Mouse (Mus musculus) erythroblast, embryonic 14.5 days (primary cell): ENCODE measurements around the gene Tob2. TPM values are rescaled to one million over a fixed set of nuclear protein-coding genes. Genes with fewer than 3 reads are reported as not detected.

Source experiments
- H3K27me3 ChIP-seq: 2 replicates; pipeline ENCODE4 v1.6.1; 2012; ENCODE audit warnings: inconsistent platforms; ENCODE audit not compliant: control insufficient read depth
- H3K36me3 ChIP-seq: 2 replicates; pipeline ENCODE4 v1.6.1; 2012; ENCODE audit warnings: mild to moderate bottlenecking, inconsistent platforms; ENCODE audit not compliant: control insufficient read depth
- H3K4me1 ChIP-seq: 2 replicates; pipeline ENCODE4 v1.6.1; 2012; ENCODE audit warnings: inconsistent platforms; ENCODE audit not compliant: control insufficient read depth
- H3K4me3 ChIP-seq: replicated peaks from 2 replicates; pipeline ENCODE3; 2012; ENCODE audit warnings: moderate library complexity, mild to moderate bottlenecking, inconsistent platforms
- H3K9me3 ChIP-seq: 2 replicates; pipeline ENCODE4 v1.6.1; 2012; ENCODE audit warnings: low read length, inconsistent platforms, mixed read lengths; ENCODE audit not compliant: control insufficient read depth
- GATA1 ChIP-seq: IDR thresholded peaks from 2 replicates; pipeline ENCODE4 v1.6.1; 2012; ENCODE audit warnings: low read length, inconsistent platforms, mixed read lengths
- TAL1 ChIP-seq: IDR thresholded peaks from 3 replicates; pipeline ENCODE4 v1.6.1; 2012; ENCODE audit warnings: low read length, inconsistent platforms, mixed read lengths
- polyA plus RNA-seq: library from polyadenylated mRNA; stranded (reverse); fragments of >175 nt; gene quantifications from 2 replicates; pipeline ENCODE4 v1.2.3, GENCODE M21; 2012

The Tob2 gene
- polyA plus RNA-seq, 1 experiment: 2.3 TPM

DNA sequence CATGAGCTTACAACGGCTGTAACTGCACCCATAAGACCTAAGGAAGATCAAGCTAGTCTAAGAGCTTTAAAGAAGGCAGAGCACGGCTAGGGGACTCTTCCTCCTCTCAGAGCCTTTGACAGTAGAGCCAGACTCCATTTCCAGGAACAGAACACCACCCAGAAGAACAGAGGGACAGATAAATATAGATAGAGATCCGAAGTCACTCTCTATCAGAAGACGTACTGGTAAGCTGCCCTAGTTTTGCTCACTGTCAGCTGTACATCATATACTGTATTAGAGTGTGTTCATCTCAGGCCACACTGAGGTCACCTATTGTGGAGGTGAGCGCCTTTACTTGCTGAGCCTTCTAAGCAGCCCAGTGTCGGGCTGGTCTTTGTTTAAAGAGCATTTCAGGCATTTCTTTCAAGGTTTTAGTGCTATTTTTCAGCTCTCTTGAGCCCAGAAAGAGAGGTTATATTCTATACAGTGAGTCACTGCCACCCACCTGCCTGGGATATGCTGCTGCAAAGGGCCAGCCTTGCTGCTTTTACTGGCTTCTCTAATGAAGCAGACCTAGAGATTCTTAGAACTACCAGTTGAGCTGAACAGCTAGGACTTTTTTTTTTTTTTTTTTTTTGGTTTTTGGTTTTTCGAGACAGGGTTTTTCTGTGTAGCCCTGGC, 32.7 kb upstream of the Tob2 start:
- Histone ChIP-seq H3K36me3 (peaks cover 92% of the 10 kb centered on the region), H3K4me3 (peak overlapping the region; percentile 5), H3K9me3 (no peaks in the 10 kb centered on the region), H3K27me3 (no peaks in the 10 kb centered on the region), H3K4me1 (peaks cover 62% of the 10 kb centered on the region)
- TF ChIP-seq GATA1 (no peak), TAL1 (no peak)

DNA sequence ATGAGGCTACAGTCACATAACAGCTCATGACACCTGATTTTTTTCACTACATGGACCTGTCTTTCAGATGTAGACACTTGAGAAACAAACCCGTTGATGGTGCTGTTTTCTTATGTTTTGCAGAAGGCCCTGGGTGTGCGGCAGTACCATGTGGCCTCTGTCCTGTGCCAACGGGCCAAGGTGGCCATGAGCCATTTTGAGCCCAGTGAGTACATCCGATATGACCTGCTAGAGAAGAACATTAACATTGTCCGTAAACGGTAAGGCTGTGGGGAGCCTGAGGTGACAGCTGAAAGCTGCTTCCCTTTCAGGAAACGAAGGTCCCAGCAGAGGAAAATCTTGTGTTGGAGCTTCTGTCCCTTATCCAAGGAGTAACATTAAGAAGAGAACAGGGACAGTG, 30.6 kb upstream of the Tob2 start:
- no peaks in the 10 kb centered on the region for H3K9me3 ChIP-seq
- TF ChIP-seq GATA1 (no peak), TAL1 (no peak)
- H3K27me3 ChIP-seq: no peaks in the 10 kb centered on the region
- no peak overlapping the region for H3K4me3 ChIP-seq
- peaks cover 85% of the 10 kb centered on the region for H3K36me3 ChIP-seq
- H3K4me1 ChIP-seq: peaks cover 60% of the 10 kb centered on the region

DNA sequence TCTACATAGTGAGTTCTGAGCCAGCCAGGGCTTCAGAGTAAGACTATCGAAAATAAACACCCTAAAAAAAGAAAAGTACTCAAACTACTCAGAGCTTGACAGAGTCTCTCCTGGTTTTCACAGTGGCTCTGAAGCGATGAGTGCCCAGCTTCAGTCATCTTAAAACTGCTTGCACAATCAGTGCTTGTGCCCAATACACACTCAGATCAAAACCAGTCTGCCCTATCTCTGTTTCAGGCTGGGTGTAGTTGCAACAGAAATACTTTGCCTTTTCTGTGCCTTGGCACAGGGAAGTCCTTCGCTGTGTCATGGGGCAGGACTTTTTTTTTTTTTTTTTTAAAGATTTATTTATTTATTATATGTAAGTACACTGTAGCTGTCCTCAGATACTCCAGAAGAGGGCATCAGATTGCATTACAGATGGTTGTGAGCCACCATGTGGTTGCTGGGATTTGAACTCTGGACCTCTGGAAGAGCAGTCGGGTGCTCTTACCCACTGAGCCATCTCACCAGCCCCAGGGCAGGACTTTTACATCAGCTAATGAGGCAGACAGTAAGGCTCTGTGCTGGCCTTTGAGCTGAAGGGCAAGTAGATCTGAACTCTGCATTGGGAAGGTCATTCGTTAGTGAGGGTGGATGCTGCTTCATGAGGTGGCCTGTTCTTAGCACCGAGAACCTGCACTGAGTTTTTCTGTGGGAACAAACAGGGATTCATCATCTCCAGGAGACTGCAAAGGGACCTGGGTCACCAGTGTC, 28.4 kb upstream of the Tob2 start:
- H3K36me3 ChIP-seq: peaks cover 82% of the 10 kb centered on the region
- TF ChIP-seq GATA1 (no peak), TAL1 (no peak)
- no peak overlapping the region for H3K4me3 ChIP-seq
- H3K27me3 ChIP-seq: no peaks in the 10 kb centered on the region
- no peaks in the 10 kb centered on the region for H3K9me3 ChIP-seq
- peaks cover 58% of the 10 kb centered on the region for H3K4me1 ChIP-seq

DNA sequence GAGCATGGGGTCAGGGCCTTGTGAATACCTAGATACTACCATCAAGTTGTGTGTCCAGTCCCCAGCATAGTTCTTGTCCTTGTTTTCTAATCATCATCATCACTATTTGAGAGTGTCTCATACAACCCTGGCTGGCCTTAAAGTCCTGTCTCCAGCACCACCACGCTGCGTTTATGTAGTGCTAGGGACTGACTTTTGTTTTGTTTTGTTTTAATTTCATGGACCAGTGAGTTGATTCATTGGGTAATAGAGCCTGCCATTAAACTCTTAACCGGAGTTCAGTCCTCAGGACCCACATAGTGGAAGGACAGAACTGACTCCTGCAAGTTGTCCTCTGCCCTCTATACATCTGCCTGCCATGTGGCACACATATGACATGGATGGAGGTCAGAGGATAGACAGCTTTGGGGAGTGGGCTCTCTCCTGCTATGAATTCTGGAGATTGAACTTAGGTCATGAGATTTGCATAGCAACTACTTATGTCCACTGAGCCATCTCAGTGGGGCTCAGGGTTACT, 26.9 kb upstream of the Tob2 start:
- no peak overlapping the region for H3K4me3 ChIP-seq
- H3K4me1 ChIP-seq: peaks cover 53% of the 10 kb centered on the region
- no peaks in the 10 kb centered on the region for H3K27me3 ChIP-seq
- no peaks in the 10 kb centered on the region for H3K9me3 ChIP-seq
- TF ChIP-seq GATA1 (no peak), TAL1 (no peak)
- peaks cover 80% of the 10 kb centered on the region for H3K36me3 ChIP-seq

DNA sequence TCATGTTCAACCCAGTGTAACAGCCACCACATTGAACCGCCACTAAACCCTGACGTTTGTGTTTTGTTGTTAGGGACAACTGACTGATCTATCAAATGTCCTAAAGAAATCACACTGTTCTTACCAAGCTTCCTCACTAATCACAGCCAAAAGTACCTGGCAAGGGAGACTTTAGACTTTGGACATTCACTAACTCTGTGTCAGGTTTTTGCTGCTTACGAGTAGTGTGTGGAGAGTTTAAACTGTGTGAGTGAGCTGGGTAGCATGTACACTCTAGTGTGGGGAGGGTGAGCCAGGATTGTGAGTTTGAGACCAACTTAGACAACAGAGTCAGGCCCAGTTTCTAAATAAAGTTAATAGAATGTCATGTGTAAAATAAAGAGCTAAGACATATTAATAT, 23.8 kb upstream of the Tob2 start:
- H3K27me3 ChIP-seq: no peaks in the 10 kb centered on the region
- no peak for TF ChIP-seq TAL1
- TF ChIP-seq GATA1: no peak
- H3K4me3 ChIP-seq: no peak overlapping the region
- H3K4me1 ChIP-seq: peaks cover 40% of the 10 kb centered on the region
- H3K36me3 ChIP-seq: peaks cover 60% of the 10 kb centered on the region
- no peaks in the 10 kb centered on the region for H3K9me3 ChIP-seq

DNA sequence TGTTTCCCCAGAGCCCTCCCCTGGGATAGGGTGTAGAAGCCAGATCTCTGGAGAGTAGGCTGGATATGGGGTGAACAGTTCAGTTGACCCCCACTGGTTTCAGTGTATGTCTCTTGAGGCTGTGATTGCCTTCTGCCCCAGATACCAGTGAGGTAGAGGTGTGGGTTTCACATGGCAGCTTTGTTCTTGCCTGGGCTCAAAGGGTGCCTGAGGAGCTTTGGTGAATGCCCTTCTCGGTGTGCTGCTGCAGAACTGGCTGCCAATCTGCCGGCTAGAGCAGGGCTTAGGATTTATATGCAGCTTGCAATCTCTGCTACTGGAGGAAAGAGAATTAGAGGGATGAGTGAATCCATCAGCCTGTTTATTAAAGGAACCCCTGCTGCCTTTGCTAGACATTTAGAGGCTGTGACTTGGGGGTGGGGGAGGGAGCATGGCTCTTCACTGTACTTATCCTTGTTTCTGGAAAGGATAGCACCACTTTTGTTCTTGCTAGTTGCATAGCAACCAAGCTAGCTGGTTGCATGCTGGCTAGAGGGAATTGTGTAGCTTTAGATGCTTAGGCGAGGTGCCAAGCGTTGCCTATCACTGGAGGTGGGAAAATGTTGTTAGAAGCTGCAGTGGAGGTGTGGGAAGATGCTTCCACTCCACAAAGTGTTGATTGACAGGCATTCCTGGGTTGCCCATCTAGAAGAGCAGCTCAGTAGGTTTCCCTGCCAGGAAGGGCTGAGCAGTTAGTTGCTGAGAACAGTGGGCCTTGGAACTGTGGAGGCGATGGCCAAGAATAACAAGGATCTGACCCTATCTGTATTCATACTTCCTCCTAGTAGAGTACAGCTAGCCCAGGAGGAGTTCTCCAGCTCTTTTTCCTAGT, 21.2 kb upstream of the Tob2 start:
- H3K4me3 ChIP-seq: no peak overlapping the region
- peaks cover 47% of the 10 kb centered on the region for H3K4me1 ChIP-seq
- no peaks in the 10 kb centered on the region for H3K27me3 ChIP-seq
- TF ChIP-seq TAL1: no peak
- TF ChIP-seq GATA1: no peak
- no peaks in the 10 kb centered on the region for H3K9me3 ChIP-seq
- H3K36me3 ChIP-seq: peaks cover 52% of the 10 kb centered on the region

DNA sequence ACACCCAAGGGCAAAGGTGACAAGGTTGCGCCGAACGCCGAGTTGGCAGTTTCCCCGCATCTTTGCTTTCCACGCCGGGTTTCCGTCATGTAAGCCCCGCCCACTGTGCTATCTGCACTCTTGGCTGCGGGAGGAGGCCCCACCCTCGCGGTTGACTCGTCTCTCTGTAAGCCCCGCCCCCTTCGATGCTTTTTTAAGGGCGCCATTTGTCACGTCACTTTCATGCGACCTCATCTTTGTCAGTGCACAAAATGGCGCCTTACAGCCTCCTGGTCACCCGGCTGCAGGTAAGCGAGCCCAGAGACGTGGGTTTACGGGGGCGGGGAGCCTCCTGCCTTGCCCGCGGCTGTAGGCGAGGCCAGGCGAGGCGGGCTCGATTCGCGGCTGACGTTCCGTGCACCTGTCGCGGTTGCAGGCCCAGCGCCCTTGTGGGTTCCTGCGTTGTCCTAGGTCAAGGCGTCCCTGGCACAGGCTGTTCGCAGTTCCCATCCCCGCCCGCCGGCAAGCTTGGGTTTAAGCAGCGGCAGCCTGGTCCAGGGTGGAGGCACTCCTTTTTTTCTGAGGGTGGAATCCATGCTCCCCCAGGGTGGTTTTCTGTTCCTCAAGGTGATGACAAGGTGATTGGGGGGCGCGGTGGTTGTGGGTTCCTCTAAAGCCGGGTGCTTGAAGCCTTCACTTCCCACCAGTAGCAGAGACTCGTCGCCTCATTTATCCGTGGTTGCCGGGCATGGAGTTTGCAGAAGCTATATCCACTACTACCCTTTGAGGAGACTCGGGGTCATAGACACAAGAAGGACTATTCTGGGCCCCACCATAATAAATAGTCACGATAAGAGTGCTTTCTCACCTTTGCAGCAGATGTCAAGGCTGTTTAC, 13.9 kb upstream of the Tob2 start, which contains the start of gene Aco2:
TSS of gene Aco2 (plus strand) at position 48 of the 875 bp plus-strand sequence.
- TF ChIP-seq GATA1 (peak; percentile 46), TAL1 (no peak)
- Histone ChIP-seq H3K4me1 (peaks cover 67% of the 10 kb centered on the region), H3K9me3 (no peaks in the 10 kb centered on the region), H3K36me3 (peaks cover 48% of the 10 kb centered on the region), H3K27me3 (no peaks in the 10 kb centered on the region), H3K4me3 (peak within 1 kb of the TSS; percentile 67)

DNA sequence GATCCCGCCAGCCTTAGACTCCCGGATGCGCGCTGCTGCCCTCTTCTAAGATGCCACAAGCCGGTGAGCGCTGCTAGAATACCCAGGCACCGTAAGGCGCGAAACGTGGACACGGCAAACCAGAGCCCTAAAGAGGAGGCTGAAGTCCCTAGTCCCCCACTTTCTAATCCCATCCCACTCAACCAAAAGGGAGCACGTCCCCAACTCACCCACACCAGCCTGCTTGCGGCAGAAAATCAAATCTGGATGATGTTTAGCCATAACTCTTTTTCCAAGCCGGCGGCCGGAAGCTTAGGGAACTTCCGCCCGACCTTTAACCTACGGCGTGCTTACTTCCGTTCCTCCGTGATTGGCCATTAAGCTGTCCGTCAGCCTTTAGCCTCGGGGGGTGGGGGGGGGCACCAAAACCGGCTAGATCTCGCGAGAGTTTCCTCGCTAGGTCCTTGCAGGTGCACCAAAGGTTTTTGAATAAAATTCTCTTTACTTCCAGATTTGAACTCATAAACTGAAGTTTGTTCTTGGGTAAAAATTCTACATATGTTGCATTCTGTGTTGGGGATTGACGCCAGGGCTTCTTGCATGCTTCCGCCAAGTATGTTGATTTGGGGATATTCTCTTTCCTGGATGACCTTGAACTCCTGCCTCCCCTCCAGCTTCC, 13.1 kb upstream of the Tob2 start, which contains the start of gene Phf5a:
TSS of gene Phf5a (minus strand) at position 308 of the 658 bp plus-strand sequence.
- Histone ChIP-seq H3K9me3 (no peaks in the 10 kb centered on the region), H3K4me1 (peaks cover 70% of the 10 kb centered on the region), H3K4me3 (peak within 1 kb of the TSS; percentile 67), H3K27me3 (no peaks in the 10 kb centered on the region), H3K36me3 (peaks cover 53% of the 10 kb centered on the region)
- no peak for TF ChIP-seq TAL1
- TF ChIP-seq GATA1: no peak
